Mouse (Mus musculus) CD4-positive, CD25-positive, alpha-beta regulatory T cell, adult 2 months (primary cell): ENCODE results near the gene Mapkapk2.
"Not testable (repeated sequence)": the region's sequence is repeated elsewhere in the genome, so short reads cannot be mapped to it uniquely, and the experiment has no call there.

ENCODE experiments used
- DNase-seq: peaks from one replicate; pipeline ENCODE4 v3.0.0-alpha.2; 2012; ENCODE audit warnings: low read depth, low spot score

Mapkapk2 gene

GRCm38 (mm10) chr1:131097700-131098094 lies at the start of gene Mapkapk2:
Mapkapk2 (minus strand) TSS chr1:131097826.
- peak; percentile 92 for DNase-seq

DNA sequence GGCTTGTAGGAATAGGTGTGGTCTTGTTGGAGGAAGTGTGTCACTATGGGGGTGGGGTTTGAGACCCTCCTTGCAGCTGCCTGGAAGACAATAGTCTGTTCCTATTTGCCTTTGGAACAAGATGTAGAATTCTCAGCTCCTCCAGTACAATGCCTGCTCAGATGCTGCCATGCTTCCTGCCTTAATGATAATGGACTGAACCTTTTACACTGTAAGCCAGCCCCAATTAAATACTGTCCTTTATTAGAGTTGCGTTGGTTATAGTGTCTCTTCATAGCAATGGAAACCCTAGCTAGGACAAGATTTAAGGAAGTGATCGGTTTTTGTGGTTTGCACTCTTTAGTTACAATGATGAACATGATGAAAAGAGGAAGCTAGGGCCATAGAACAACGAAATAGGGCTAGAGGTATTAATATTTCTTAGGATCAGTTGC lies 48.6 kb upstream of the Mapkapk2 start:
- DNase-seq = no peak

GRCm38 (mm10) chr1:131145222-131145621 lies 47.6 kb upstream of the Mapkapk2 start:
- not testable (repeated sequence) for DNase-seq

DNA sequence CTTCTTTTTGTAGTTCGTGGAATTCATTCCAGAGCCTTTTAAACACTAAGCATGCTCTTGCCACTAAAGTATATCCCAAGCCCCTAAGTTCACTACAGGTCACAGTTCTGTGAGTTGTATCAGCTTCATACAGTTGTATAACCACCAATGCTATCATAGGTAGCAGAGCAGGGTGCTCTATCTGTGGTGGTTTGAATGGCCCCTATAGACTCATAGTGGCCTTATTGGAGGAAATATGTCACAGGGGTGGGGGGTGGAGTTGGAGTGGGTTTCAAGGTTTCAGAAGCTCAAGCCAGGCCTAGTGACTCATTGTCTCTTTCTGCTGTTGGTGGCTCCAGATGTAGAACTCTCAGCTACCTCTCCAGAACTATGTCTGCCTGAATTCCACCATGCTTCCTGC lies 44.8 kb upstream of the Mapkapk2 start:
- no peak for DNase-seq

GRCm38 (mm10) chr1:131141449-131141848 lies 43.8 kb upstream of the Mapkapk2 start:
- DNase-seq = no peak

- peak; percentile 35 for DNase-seq
Measured at GRCm38 (mm10) chr1:131139102-131140095, 41.8 kb upstream of the Mapkapk2 start.

DNA sequence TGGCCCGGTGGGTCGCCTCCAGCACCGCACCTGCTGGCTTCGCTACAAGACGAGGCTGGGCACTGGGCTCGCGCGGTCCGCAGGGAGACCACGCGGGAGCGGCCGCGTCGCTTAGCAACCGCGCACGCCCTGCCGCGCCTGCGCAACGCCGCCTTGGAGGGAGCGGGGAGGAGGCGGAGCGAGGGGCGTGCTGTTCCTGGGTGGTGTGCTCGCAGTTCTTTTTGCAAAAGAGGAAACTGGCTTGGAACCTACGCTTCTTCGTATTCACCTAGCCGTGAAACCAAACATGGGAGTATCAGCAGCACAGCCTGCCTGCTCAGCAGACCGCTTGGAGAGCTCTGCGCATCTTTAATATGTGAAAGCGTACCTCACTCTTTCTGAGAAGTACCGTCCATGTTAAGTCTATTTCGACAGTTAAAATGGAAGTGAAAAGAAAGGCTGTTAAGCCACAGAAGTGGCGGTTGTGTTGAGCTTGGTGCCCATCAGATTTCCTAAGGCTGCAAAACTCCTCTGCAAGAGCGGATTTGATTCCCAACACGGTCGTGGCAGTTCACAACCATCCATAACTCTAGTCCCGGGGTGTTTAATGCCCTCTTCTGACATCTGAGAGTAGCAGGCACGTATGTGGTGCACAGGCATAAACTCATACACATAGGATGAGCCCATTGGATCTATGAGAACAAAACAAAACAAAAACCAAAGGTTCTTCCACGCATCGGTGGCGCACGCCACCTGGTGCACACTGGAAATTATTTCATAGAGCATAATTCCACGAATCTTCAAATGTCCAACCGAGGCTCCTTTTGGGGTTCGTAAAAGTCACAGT lies 40.8 kb upstream of the Mapkapk2 start, which contains the start of gene Dyrk3:
Gene Dyrk3, minus strand, starts transcription at position 150 of the 826 bp plus-strand sequence.
- peak; percentile 95 for DNase-seq

DNA sequence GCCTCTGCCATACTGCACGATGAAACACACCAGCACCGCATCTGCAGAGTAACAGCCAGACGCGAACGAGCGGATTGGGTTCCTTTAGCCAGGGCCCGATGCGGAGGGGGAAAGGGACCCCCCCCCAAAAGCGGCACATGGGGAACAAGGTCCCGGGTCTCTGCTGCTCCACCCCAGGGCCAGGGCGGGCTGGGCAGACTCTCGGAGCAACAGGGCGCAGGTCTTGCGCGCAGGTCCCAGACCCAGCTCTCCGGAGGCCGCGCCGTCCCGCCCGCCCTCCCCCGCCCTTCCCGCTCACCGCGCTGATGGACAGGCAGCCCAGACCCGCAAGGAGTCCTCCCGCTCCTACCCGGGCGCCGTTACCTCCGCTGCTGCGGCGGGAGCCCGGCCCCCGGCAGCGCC lies 40.1 kb upstream of the Mapkapk2 start:
- no peak for DNase-seq

DNA sequence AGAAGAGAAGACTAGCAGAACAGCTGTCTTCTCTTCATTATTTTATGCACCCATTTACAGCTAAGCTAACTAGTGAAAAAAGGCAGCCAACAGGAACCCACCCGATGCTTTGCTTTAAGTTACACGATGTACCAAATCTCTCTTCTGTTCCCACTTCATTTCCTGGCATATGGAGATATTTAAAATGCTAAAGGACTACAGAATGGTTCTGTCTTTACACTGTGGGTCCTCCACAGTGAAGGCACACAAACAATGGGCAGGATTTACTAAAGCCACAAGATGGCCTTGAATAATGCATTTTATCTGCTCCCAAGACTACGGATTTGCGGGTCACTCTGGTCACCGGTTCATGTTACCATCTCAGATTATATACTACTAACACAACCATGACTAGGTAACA lies 39.5 kb upstream of the Mapkapk2 start:
- DNase-seq = no peak

DNA sequence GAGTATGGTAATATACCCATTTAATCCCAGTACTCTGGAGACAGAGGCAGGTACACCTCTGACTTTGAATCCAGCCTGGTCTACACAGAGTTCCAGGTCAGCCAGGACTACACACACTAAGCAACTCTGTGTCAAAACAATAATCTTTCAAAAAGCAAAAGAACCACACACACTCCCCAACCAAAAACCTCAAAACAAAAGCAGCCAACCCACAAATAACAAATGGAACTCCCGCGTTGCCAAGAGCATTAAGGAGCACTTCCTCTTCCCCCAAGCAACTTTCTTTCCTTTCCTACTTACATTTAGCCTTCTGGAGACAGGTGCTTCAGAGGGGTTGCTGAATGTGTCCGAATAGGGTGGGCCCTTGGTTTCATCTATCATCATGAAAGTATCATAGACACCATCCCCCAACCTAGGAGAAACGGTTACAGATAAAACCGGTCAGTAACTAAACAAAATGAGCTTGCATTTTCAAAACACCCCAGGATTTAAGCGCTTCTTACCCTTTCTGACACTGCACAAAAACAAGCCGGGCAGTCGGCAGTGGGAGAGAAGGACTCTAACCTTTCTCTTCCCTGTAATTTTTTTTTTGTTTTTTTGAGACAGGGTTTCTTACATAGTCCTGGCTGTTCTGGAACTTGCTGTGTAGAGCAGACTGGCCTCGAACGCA lies 38.5 kb upstream of the Mapkapk2 start:
- DNase-seq = no peak

DNA sequence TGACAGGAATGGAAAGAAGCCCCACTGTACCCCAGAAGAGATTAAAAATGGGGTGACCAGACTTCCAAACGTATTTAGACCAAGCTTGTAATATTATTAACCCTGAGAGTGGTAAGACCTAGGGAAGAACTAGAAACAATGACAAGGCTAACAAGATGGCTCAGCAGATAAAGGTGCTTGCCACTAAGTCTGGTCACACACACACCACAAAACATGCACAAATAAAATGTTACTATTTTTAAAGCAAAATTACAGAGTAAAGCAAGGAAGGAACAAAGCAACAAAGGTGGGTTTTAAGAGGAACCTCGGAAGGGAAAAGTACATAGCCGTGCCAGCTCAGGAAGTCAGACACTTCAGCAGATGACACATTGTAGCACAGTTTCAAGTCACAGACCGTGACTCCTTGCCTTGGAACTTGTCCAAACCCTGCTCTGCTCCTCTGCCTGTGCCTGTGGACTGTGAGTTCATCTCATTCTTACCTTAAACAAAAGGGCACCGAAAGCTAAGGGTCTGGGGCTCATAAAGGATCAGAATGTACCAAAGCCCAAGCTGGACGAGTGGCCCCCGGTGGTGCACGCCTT lies 37.4 kb upstream of the Mapkapk2 start:
- DNase-seq = no peak

DNA sequence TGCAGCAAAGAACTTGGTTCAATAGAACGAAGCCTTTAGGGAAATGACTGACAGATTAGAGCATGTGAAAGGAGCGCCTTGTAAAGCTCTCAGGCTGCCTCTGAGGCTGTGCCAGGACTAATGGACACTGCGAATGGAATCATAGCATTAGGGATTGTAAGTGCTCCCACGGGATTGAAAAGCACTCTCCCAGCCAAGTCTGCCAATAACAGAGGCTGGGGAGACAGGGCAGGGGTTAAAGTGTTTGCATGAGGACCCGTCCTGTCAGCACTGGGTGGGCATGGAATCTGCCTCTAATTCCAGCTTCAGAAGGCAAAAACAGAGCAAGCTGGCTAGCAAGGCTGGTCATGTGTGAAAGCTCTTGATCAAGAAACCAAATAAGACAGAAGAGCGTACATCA lies 36.6 kb upstream of the Mapkapk2 start:
- no peak for DNase-seq

- DNase-seq = no peak
Measured at GRCm38 (mm10) chr1:131125987-131126744, 28.5 kb upstream of the Mapkapk2 start.

- no peak for DNase-seq
Measured at GRCm38 (mm10) chr1:131123522-131124265, 26.1 kb upstream of the Mapkapk2 start.

- peak; percentile 67 for DNase-seq
Measured at GRCm38 (mm10) chr1:131121987-131122386, 24.4 kb upstream of the Mapkapk2 start.

DNA sequence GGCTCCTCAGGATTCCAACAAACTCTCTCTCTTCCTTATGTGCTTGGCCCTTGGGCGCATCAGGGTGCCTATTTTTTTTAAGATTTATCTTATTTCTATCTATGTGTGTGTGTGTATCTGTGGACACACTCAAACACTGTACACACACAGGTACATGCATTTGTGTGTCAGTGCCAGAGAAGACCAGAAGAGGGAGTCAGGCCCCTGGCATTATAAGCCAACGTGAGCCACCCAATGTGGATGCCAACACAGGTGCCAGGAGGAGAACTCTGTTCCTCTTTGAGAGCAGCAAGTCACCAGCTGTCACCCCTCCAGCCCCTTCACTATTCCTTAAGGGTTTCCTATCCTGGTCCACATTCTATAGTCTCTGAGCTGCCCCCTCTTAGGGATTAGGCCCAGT lies 21.4 kb upstream of the Mapkapk2 start:
- peak; percentile 76 for DNase-seq

GRCm38 (mm10) chr1:131118530-131118929 lies 20.9 kb upstream of the Mapkapk2 start:
- DNase-seq = no peak

DNA sequence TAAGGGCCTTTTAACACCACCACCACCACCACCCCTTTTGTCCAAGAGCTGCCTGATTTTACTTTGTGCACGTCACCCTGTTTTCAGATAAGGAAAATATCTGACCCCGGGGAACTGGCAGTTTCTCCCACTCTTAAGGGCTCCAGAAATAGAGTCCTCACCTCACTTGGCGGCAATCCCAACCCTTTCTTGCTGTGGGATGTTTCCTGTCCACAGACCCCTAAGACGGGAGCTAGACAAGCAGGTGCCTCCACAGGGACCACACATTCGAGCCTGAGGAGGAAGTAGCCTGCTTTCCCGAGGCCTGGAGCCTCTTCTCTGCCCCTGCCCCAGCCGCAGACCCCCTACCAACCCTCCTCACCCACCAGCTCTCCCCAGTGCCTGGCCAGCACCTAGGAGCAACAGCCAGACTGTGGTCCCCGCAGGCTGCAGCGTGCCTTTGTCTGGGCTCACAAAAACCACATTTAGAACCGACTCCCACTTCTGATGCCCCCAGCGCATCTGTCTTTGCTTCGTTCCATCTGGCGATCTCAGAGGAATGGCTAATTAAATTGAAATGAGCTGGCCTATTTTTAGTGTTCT lies 18.9 kb upstream of the Mapkapk2 start:
- DNase-seq = no peak

DNA sequence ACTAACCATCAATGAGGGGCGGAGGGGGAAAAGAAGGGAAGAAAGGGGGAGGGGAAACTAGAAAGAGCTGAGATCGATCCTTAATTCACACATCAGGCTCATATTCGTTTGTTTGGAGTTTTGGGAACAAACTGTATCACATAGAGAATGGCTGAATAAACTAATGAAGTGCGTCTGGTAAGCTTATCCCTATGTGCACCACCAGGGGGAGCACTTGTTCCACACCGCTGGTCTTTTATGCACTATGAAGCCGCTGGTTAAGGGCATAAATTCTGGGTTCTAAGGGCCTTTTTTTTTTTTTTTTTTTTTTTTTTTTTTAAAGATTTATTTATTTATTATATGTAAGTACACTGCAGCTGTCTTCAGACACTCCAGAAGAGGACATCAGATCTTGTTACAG lies 18.3 kb upstream of the Mapkapk2 start:
- DNase-seq = peak; percentile 92
